In the genomic region with DNA sequence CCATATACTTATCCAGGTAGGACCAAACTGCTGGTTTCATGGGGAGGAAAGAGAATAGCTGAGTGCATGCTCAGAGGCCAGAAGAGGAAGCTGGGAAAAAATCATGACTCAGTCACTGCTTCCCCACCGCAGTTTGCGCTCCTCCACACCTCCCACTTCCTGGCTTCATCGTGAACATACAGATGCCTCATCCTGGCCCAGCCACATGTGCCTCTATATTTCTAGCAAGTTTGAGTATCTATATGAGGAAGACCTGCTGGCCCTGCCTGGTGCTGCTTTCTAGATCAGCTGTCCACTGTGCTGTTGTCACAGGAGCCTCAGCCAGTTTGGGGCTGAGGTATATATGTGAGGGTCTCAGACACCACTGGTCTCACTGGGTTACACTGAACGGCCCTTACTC, we compare ENCODE assay signal across 9 mouse cellular contexts.
DNase-seq lines count a peak whose midpoint lies in the region; ATAC-seq and TF ChIP-seq lines count a peak whose summit lies in the region.
"Had no signal": no experiment of that assay in that cellular context is flagged by ENCODE, and none has a peak within 500 bp of the region (broad histone marks: within the 10 kb centered on the region; RNA-seq: fewer than 3 reads in every experiment).

No protein-coding gene starts in this region.

- TF ChIP-seq CTCF in CH12.LX (conservative IDR thresholded peaks at IDR 0.05 in 1 of 2, IDR thresholded peaks at IDR 0.05 in 1 of 2; ENCODE audit: low read depth in 2 of 2, low read length in 2 of 2), result no peak

- dilution Hi-C loops in CH12.LX (cut with MboI; ENCODE audit: extremely low pct_ligation_motif_present, extremely low pct_unique_long_range_greater_than_20kb, low sequenced_read_pairs), result no loop called here

- H3K4me1 ChIP-seq in CH12.LX (ENCODE audit: control insufficient read depth in 1 of 2, insufficient read depth in 2 of 2), result peaks cover 28 to 61% of the 10 kb centered on the region in 2 experiments
- no peaks in the 10 kb centered on the region for H3K4me1 ChIP-seq in forebrain, embryonic 14.5 days (ENCODE audit: control insufficient read depth, insufficient read depth, low read length)
- H3K4me1 ChIP-seq: neural tube, embryonic 15.5 days had no signal

- in situ Hi-C loops in CH12.LX (cut with MboI; ENCODE audit: low pct_ligation_motif_present, low pct_unique_long_range_greater_than_20kb, low sequenced_read_pairs), result no loop called here

- H3K27ac ChIP-seq in CH12.LX (ENCODE audit: insufficient read depth, low read depth), result peak overlapping the region; percentile 92
- H3K27ac ChIP-seq in forebrain, embryonic 14.5 days (ENCODE audit: low read depth, low read length), result no peak overlapping the region
- H3K27ac ChIP-seq: kidney, postnatal 0 days had no signal

- no peak overlapping the region for H3K4me3 ChIP-seq in CH12.LX (replicated peaks in 1 of 3; ENCODE audit: low read depth in 2 of 3, low read length in 2 of 3, poor library complexity in 1 of 3)
- no peak overlapping the region for H3K4me3 ChIP-seq in forebrain, embryonic 14.5 days (ENCODE audit: low read depth, low read length)
- H3K4me3 ChIP-seq: neural tube, embryonic 15.5 days had no signal

- no peaks in the 10 kb centered on the region for H3K27me3 ChIP-seq in CH12.LX (replicated peaks)
- no peaks in the 10 kb centered on the region for H3K27me3 ChIP-seq in forebrain, embryonic 14.5 days (replicated peaks; ENCODE audit: control insufficient read depth, insufficient read depth, low read length)
- H3K27me3 ChIP-seq: neural tube, embryonic 15.5 days had no signal

- peak; percentile 46 to 48 for DNase-seq in layer of hippocampus, adult 8-10 months (ENCODE audit: low spot score in 2 of 2)
- DNase-seq in layer of hippocampus, postnatal 36 days, result no peak
- peak; percentile 63 for DNase-seq in CH12.LX (ENCODE audit: extremely low read depth)
- peak; percentile 68 to 85 for DNase-seq in frontal cortex, postnatal 36 days (ENCODE audit: low spot score in 2 of 2)
- DNase-seq in spleen, postnatal 4 days (ENCODE audit: low spot score in 2 of 2), result no peak
- DNase-seq in forebrain, embryonic 14.5 days (ENCODE audit: low spot score), result no peak

- TF ChIP-seq POLR2A in CH12.LX (IDR thresholded peaks at IDR 0.05; ENCODE audit: low read depth, low read length), result peak; percentile 26; the same call in 1 of the 2 replicates

- no peak overlapping the region for H3K4me2 ChIP-seq in CH12.LX (ENCODE audit: insufficient read depth, low read depth, poor library complexity, severe bottlenecking)
- H3K4me2 ChIP-seq in forebrain, embryonic 14.5 days (ENCODE audit: low read length), result no peak overlapping the region
- H3K4me2 ChIP-seq: neural tube, embryonic 15.5 days had no signal

- ATAC-seq in neutrophil, adult 5-6 weeks (ENCODE audit: extremely low read depth, insufficient number of reproducible peaks, low FRiP score, poor library complexity, severe bottlenecking), result peak; percentile 68
- no peak for ATAC-seq in forebrain, embryonic 14.5 days

- no peaks in the 10 kb centered on the region for H3K9me3 ChIP-seq in CH12.LX (replicated peaks; ENCODE audit: low read length)
- H3K9me3 ChIP-seq in forebrain, embryonic 14.5 days (replicated peaks; ENCODE audit: control insufficient read depth, low read length), result no peaks in the 10 kb centered on the region
- H3K9me3 ChIP-seq: neural tube, embryonic 15.5 days had no signal

- H3K36me3 ChIP-seq in CH12.LX (replicated peaks in 1 of 2; ENCODE audit: control insufficient read depth in 1 of 2, insufficient read depth in 1 of 2, low read length in 1 of 2), result peaks cover 28 to 53% of the 10 kb centered on the region in 2 experiments
- H3K36me3 ChIP-seq in forebrain, embryonic 14.5 days (ENCODE audit: control insufficient read depth, insufficient read depth, low read length), result peaks cover 46% of the 10 kb centered on the region

- H3K79me2 ChIP-seq in CH12.LX (replicated peaks; ENCODE audit: control insufficient read depth, extremely low read depth, insufficient read depth, poor library complexity, severe bottlenecking), result no peaks in the 10 kb centered on the region

- H3K9ac ChIP-seq in CH12.LX (ENCODE audit: insufficient read depth, low read depth), result no peak overlapping the region
- H3K9ac ChIP-seq in forebrain, embryonic 14.5 days (ENCODE audit: low read length), result no peak overlapping the region
- H3K9ac ChIP-seq: neural tube, embryonic 15.5 days had no signal

- no peak for TF ChIP-seq RAD21 in CH12.LX (IDR thresholded peaks at IDR 0.05; ENCODE audit: low read depth, low read length)

- TF ChIP-seq EP300 in CH12.LX (IDR thresholded peaks at IDR 0.05; ENCODE audit: low read length), result no peak; the same call in 1 of the 2 replicates

- 92% methylated on average over 4 of the region's 4 CpGs for WGBS in forebrain, embryonic 14.5 days

TF ChIP-seq in CH12.LX, 34 proteins besides CTCF, POLR2A, EP300 and RAD21:
- TF ChIP-seq MXI1 (IDR thresholded peaks at IDR 0.05; ENCODE audit: low read depth, low read length), result no peak
- TF ChIP-seq MEF2A (IDR thresholded peaks at IDR 0.05; ENCODE audit: borderline replicate concordance, low read depth, low read length), result 0 out of 2 replicates have a peak, but pooled peaks have one; percentile 20
- 0 out of 2 replicates have a peak, but pooled peaks have one; percentile 6 for TF ChIP-seq SIN3A (IDR thresholded peaks at IDR 0.05; ENCODE audit: low read length)
- no peak for TF ChIP-seq ZNF384 (IDR thresholded peaks at IDR 0.05; ENCODE audit: low read depth, low read length)
- TF ChIP-seq ELF1 (IDR thresholded peaks at IDR 0.05; ENCODE audit: low read depth, low read length), result peak; percentile 31; the same call in 1 of the 2 replicates
- TF ChIP-seq MAX (IDR thresholded peaks at IDR 0.05; ENCODE audit: low read length), result 0 out of 2 replicates have a peak, but pooled peaks have one; percentile 17
- no peak for TF ChIP-seq TBP (conservative IDR thresholded peaks at IDR 0.05; ENCODE audit: low read depth, low read length)
- TF ChIP-seq CHD2 (IDR thresholded peaks at IDR 0.05; ENCODE audit: low read length), result no peak
- peak; percentile 35; the same call in 1 of the 2 replicates for TF ChIP-seq BHLHE40 (IDR thresholded peaks at IDR 0.05; ENCODE audit: low read depth, low read length)
- TF ChIP-seq PAX5 (IDR thresholded peaks at IDR 0.05; ENCODE audit: low read length), result no peak
- TF ChIP-seq ZMIZ1 (IDR thresholded peaks at IDR 0.05; ENCODE audit: low read depth, low read length), result no peak
TF ChIP-seq in CH12.LX: peak in this region for 5.

Comparison
In these comparisons a context has a peak if more than half of its experiments do, and no peak if none do; other contexts are left out.
1. DNase-seq: peak in layer of hippocampus, adult 8-10 months (2 of 2), CH12.LX (single experiment) and frontal cortex, postnatal 36 days (2 of 2); none in layer of hippocampus, postnatal 36 days (0 of 2), spleen, postnatal 4 days (0 of 2) and forebrain, embryonic 14.5 days (single experiment).